Mouse (Mus musculus) stomach, embryonic 16.5 days (tissue): ENCODE measurements around the gene Tmem53. TPM values are rescaled to one million over a fixed set of nuclear protein-coding genes. Genes with fewer than 3 reads are reported as not detected.
"Not testable (repeated sequence)": the region's sequence is repeated elsewhere in the genome, so short reads cannot be mapped to it uniquely, and the experiment has no call there.

Source experiments
- ATAC-seq: fragments of 200-750 bp; cut with Nextera tagmentation; 2 replicates; pipeline ENCODE4 v1.8.0; 2017; ENCODE audit warnings: moderate number of reproducible peaks, moderate TSS enrichment; ENCODE audit not compliant: insufficient read depth, low FRiP score
- H3K27ac ChIP-seq: fragments of 300-500 bp; sonication (generic); 2 replicates; pipeline ENCODE4 v1.5.1; 2014; ENCODE audit warnings: low read length
- H3K27me3 ChIP-seq: fragments of 300-500 bp; sonication (generic); 2 replicates; pipeline ENCODE4 v1.6.1; 2014; ENCODE audit warnings: low read length, control low read depth, mixed read lengths; ENCODE audit not compliant: control insufficient read depth, insufficient read depth
- H3K36me3 ChIP-seq: fragments of 300-500 bp; sonication (generic); 2 replicates; pipeline ENCODE4 v1.6.1; 2014; ENCODE audit warnings: low read length; ENCODE audit not compliant: control insufficient read depth, insufficient read depth
- H3K4me1 ChIP-seq: fragments of 300-500 bp; sonication (generic); 2 replicates; pipeline ENCODE4 v1.6.1; 2014; ENCODE audit warnings: low read length, control low read depth, mixed read lengths; ENCODE audit not compliant: control insufficient read depth, insufficient read depth
- H3K4me2 ChIP-seq: fragments of 300-500 bp; sonication (generic); 2 replicates; pipeline ENCODE4 v1.6.1; 2014; ENCODE audit warnings: low read depth, low read length, mixed read lengths
- H3K4me3 ChIP-seq: fragments of 300-500 bp; sonication (generic); replicated peaks from 2 replicates; pipeline ENCODE4 v1.5.1; 2014; ENCODE audit warnings: mild to moderate bottlenecking, low read length
- H3K9ac ChIP-seq: fragments of 300-500 bp; sonication (generic); 2 replicates; pipeline ENCODE4 v1.6.1; 2014; ENCODE audit warnings: low read length
- H3K9me3 ChIP-seq: fragments of 300-500 bp; sonication (generic); replicated peaks from 2 replicates; pipeline ENCODE4 v1.6.1; 2016; ENCODE audit warnings: low read length, control low read depth; ENCODE audit not compliant: control insufficient read depth
- WGBS: fragments of 180-500 bp; shearing (Covaris S2); extraction: QIAGEN DNeasy Blood & Tissue Kit; methylation state at CpG from one replicate; pipeline ENCODE4 v1.1.7; 2014; 5-methylcytosine and 5-hydroxymethylcytosine counted together
- polyA plus RNA-seq: library from polyadenylated mRNA; unstranded; fragments of >200 nt; fragmentation: Nextera tagmentation; extraction: Ambion mirVana; gene quantifications from 2 replicates; pipeline ENCODE4 v1.2.1, GENCODE M21; 2015

The Tmem53 gene
- polyA plus RNA-seq, 1 experiment from 2014 or later, result 14.2 TPM

DNA sequence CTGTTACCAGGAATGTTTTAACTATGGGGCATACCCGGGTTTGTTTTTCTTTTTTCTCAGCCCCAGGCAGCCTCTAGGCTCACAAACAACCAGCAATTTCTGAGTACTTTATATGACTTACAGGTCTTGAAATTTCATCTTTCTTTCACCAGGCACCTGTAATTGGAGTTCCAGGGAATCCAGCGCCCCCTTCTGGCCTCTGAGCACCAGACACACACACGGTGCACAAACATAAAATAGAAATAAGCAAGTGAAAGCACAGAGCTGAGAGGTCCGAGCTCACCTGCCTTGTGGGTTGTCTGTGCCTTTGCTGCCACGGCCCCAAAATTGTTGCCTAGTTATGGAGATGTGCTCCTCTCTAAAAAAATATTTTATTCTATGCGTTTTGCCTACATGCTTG lies 8.2 kb downstream of the Tmem53 start:
- not testable (repeated sequence) for H3K9ac ChIP-seq, ATAC-seq, H3K36me3 ChIP-seq, H3K4me1 ChIP-seq, H3K4me3 ChIP-seq, H3K4me2 ChIP-seq, H3K27ac ChIP-seq, H3K27me3 ChIP-seq, H3K9me3 ChIP-seq
- WGBS, result 76% methylated on average over 6 of the region's 6 CpGs

GRCm38 (mm10) chr4:117261222-117261621 lies 9.5 kb downstream of the Tmem53 start:
- Histone ChIP-seq H3K4me3 (no peak overlapping the region), H3K9me3 (no peaks in the 10 kb centered on the region), H3K4me1 (no peaks in the 10 kb centered on the region), H3K36me3 (no peaks in the 10 kb centered on the region), H3K27me3 (no peaks in the 10 kb centered on the region), H3K9ac (no peak overlapping the region), H3K4me2 (no peak overlapping the region), H3K27ac (no peak overlapping the region)
- WGBS, result 81% methylated on average over 2 of the region's 2 CpGs
- no peak for ATAC-seq

DNA sequence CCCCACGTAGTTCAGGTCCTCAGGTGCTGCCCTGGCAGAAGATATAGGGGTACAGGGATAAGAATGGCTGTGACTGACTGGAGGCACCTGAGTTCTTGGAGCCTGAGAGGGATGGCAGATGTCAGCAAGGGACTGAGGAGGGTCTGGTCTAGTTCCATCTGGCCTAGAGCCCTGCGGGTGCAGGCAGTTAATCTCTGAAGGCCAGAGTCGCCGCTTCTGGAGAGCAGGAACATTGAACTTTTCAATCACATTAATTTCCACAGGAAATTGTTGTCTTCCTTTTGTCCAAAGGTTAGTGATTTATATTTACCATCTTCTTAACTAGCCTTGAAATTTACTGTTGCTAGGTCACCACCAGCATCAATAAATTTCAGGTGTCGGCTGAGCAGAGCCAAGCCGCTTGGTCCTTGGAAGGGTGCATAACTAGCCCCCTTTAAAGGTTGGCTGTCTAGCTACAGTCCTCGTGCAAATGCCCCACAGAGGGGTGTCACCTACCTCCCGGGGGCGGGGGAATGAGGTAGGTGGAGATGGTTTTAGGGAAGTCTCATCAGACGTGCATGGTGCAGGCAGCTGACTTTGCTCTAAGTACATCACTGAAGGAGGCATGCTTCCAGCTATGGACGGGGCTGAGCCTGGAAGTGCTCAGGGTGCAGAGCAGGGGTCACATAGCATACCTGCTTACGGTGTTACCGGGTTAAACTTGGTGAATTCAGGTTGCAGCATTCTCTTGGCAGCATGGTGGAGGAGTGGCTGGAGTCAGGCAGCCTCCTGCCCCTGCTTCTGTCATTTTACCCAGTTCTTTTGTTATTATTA lies 10.6 kb downstream of the Tmem53 start:
- Histone ChIP-seq H3K4me2 (no peak overlapping the region), H3K36me3 (no peaks in the 10 kb centered on the region), H3K4me1 (no peaks in the 10 kb centered on the region), H3K4me3 (no peak overlapping the region), H3K27me3 (no peaks in the 10 kb centered on the region), H3K9me3 (no peaks in the 10 kb centered on the region), H3K9ac (no peak overlapping the region), H3K27ac (no peak overlapping the region)
- ATAC-seq, result no peak
- 49% methylated on average over 13 of the region's 13 CpGs for WGBS

- Histone ChIP-seq H3K27ac (no peak overlapping the region), H3K36me3 (no peaks in the 10 kb centered on the region), H3K4me2 (no peak overlapping the region), H3K4me1 (no peaks in the 10 kb centered on the region), H3K4me3 (no peak overlapping the region), H3K27me3 (no peaks in the 10 kb centered on the region), H3K9me3 (no peaks in the 10 kb centered on the region), H3K9ac (no peak overlapping the region)
- ATAC-seq, result no peak
- 69% methylated on average over 8 of the region's 8 CpGs for WGBS
Observed at GRCm38 (mm10) chr4:117262987-117263386, 11.2 kb downstream of the Tmem53 start.

DNA sequence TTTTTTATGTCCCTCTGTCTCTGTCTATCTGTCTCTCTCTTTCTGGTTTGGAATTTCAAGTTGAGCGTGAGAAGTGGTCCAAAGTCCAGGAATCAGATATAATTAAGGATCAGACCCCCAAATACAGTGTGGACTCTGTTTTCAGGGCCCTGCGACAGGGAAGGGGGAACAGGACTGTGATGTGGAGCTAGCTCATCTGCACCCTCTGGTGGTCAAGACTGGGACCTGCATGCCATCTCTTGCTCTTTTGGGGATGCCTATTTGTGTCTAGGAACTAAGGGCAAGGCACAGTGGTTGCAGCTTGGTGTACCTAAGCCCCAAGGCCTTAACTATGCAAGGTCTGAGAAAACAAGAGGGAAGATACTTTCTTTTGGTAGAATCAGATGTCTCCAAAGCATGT lies 15.5 kb downstream of the Tmem53 start:
- Histone ChIP-seq H3K27me3 (no peaks in the 10 kb centered on the region), H3K36me3 (0 out of 2 replicates have a peak, but pooled peaks cover 4% of the 10 kb centered on the region), H3K9ac (no peak overlapping the region), H3K27ac (no peak overlapping the region), H3K4me1 (no peaks in the 10 kb centered on the region), H3K4me2 (no peak overlapping the region), H3K4me3 (no peak overlapping the region), H3K9me3 (no peaks in the 10 kb centered on the region)
- no peak for ATAC-seq
- 9% methylated on average over 2 of the region's 2 CpGs for WGBS

- ATAC-seq, result no peak
- Histone ChIP-seq H3K4me3 (no peak overlapping the region), H3K36me3 (0 out of 2 replicates have a peak, but pooled peaks cover 4% of the 10 kb centered on the region), H3K9ac (no peak overlapping the region), H3K9me3 (no peaks in the 10 kb centered on the region), H3K27me3 (no peaks in the 10 kb centered on the region), H3K4me1 (no peaks in the 10 kb centered on the region), H3K27ac (no peak overlapping the region), H3K4me2 (no peak overlapping the region)
- 85% methylated on average over 25 of the region's 25 CpGs for WGBS
Observed at GRCm38 (mm10) chr4:117267831-117268437, 16.2 kb downstream of the Tmem53 start.

- 13% methylated on average over 6 of the region's 6 CpGs for WGBS
- peak; percentile 23; the same call in 1 of the 2 replicates for ATAC-seq
- no peaks in the 10 kb centered on the region for H3K27me3 ChIP-seq
Observed at GRCm38 (mm10) chr4:117270278-117270677, 18.5 kb downstream of the Tmem53 start.

DNA sequence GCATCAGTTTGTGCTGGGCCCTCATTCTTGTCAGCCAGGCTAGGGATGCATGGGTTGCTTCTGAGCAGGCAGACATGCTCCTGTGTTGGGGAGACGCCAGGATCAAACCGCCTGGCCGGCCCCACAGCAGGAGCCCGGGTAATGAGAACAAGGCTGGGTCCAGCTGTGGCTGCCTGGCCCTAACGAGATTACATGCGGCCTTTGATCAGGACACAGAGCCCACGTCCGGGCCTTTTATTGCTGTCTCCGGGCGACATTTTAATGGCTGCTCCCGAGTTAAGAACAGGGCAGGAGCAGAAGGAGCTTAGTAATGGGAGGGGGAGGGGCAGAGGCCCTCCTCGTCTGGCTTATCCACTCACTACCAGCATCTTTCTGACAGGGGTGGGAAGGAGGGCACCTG lies 20.7 kb downstream of the Tmem53 start:
- H3K9ac ChIP-seq, result no peak overlapping the region
- H3K4me3 ChIP-seq, result no peak overlapping the region
- no peak overlapping the region for H3K4me2 ChIP-seq
- peaks cover 15% of the 10 kb centered on the region for H3K4me1 ChIP-seq
- 0 out of 2 replicates have a peak, but pooled peaks have one; percentile 22 for ATAC-seq
- H3K9me3 ChIP-seq, result peaks cover 8% of the 10 kb centered on the region; the same call in 1 of the 2 replicates
- H3K36me3 ChIP-seq, result peaks cover 19% of the 10 kb centered on the region
- H3K27ac ChIP-seq, result no peak overlapping the region
- 39% methylated on average over 12 of the region's 12 CpGs for WGBS
- H3K27me3 ChIP-seq, result no peaks in the 10 kb centered on the region

More at GRCm38 (mm10) chr4:117270278-117270677, 18.5 kb downstream of the Tmem53 start:
- Histone ChIP-seq H3K4me3 (no peak overlapping the region), H3K9me3 (peaks cover 8% of the 10 kb centered on the region; the same call in 1 of the 2 replicates), H3K27ac (no peak overlapping the region), H3K9ac (no peak overlapping the region), H3K4me1 (no peaks in the 10 kb centered on the region), H3K4me2 (no peak overlapping the region), H3K36me3 (peaks cover 19% of the 10 kb centered on the region)

DNA sequence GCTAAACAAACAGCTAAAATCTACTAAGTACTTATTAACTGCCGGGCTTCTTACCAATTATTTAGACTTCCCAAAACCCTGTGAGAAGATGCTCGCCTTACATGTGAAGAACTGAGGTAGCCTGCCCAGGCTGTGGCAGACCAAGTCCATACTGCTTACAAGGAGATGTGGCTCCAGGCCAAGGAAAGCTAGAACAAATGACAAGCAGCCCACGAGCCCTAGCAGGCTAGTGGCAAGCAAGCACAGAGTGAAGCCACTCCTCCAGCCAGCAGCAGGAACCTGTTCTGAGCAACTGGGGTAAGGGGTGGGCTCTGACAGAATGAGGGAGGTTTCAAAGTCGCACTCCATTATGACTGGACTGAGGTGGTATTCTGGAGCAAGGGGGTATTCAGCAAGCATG lies 23.0 kb downstream of the Tmem53 start:
- Histone ChIP-seq H3K9ac (no peak overlapping the region), H3K9me3 (peaks cover 8% of the 10 kb centered on the region; the same call in 1 of the 2 replicates), H3K4me1 (peaks cover 22% of the 10 kb centered on the region), H3K27ac (no peak overlapping the region), H3K27me3 (no peaks in the 10 kb centered on the region), H3K36me3 (peaks cover 19% of the 10 kb centered on the region), H3K4me2 (no peak overlapping the region), H3K4me3 (no peak overlapping the region)
- no peak for ATAC-seq
- 89% methylated on average over 4 of the region's 4 CpGs for WGBS
